Mouse (Mus musculus): ENCODE measurements around the gene Khsrp. TPM values are rescaled to one million over a fixed set of nuclear protein-coding genes. Genes with fewer than 3 reads are reported as not detected.

The Khsrp gene
- polyA plus RNA-seq, 1 experiment: 56.3 TPM

GRCm38 (mm10) chr17:57048816-57049215 lies 17.5 kb upstream of the Khsrp start:
- H3K4me3 ChIP-seq (replicated peaks; ENCODE audit: control insufficient read depth, low read depth, low read length): no peak overlapping the region
- no peak overlapping the region for H3K27ac ChIP-seq (ENCODE audit: control insufficient read depth, insufficient read depth, low read depth, low read length, poor library complexity)
- WGBS: 56% methylated on average over 3 of the region's 3 CpGs
- TF ChIP-seq POLR2A (IDR thresholded peaks at IDR 0.05; ENCODE audit: borderline replicate concordance, control insufficient read depth, low read depth, low read length): no peak
- TF ChIP-seq CTCF (IDR thresholded peaks at IDR 0.05; ENCODE audit: control insufficient read depth, insufficient read depth, low read length): no peak
- no peaks in the 10 kb centered on the region for H3K4me1 ChIP-seq (ENCODE audit: control insufficient read depth, insufficient read depth, low read length)

- TF ChIP-seq POLR2A (IDR thresholded peaks at IDR 0.05; ENCODE audit: borderline replicate concordance, control insufficient read depth, low read depth, low read length): no peak
- no peak for TF ChIP-seq CTCF (IDR thresholded peaks at IDR 0.05; ENCODE audit: control insufficient read depth, insufficient read depth, low read length)
- WGBS: 80% methylated on average over 5 of the region's 5 CpGs
- H3K27ac ChIP-seq (ENCODE audit: control insufficient read depth, insufficient read depth, low read depth, low read length, poor library complexity): no peak overlapping the region
- no peak overlapping the region for H3K4me3 ChIP-seq (replicated peaks; ENCODE audit: control insufficient read depth, low read depth, low read length)
- H3K4me1 ChIP-seq (ENCODE audit: control insufficient read depth, insufficient read depth, low read length): no peaks in the 10 kb centered on the region
Observed at GRCm38 (mm10) chr17:57047406-57047805, 16.1 kb upstream of the Khsrp start.

GRCm38 (mm10) chr17:57041554-57041953 lies 10.2 kb upstream of the Khsrp start, which contains the start of gene Slc25a41:
Gene Slc25a41, minus strand, starts transcription at chr17:57041654.
- WGBS: 80% methylated on average over 8 of the region's 8 CpGs
- H3K4me3 ChIP-seq (replicated peaks; ENCODE audit: control insufficient read depth, low read depth, low read length): no peak within 1 kb of the TSS
- no peaks in the 10 kb centered on the region; the same call in 1 of the 2 replicates for H3K4me1 ChIP-seq (ENCODE audit: control insufficient read depth, insufficient read depth, low read length)
- no peak within 1 kb of the TSS for H3K27ac ChIP-seq (ENCODE audit: control insufficient read depth, insufficient read depth, low read depth, low read length, poor library complexity)
- TF ChIP-seq CTCF (IDR thresholded peaks at IDR 0.05; ENCODE audit: control insufficient read depth, insufficient read depth, low read length): no peak
- no peak for TF ChIP-seq POLR2A (IDR thresholded peaks at IDR 0.05; ENCODE audit: borderline replicate concordance, control insufficient read depth, low read depth, low read length)

GRCm38 (mm10) chr17:57038978-57039377 lies 7.7 kb upstream of the Khsrp start:
- no peak for TF ChIP-seq POLR2A (IDR thresholded peaks at IDR 0.05; ENCODE audit: borderline replicate concordance, control insufficient read depth, low read depth, low read length)
- peak; percentile 33; the same call in 1 of the 2 replicates for TF ChIP-seq CTCF (IDR thresholded peaks at IDR 0.05; ENCODE audit: control insufficient read depth, insufficient read depth, low read length)
- no peaks in the 10 kb centered on the region; the same call in 1 of the 2 replicates for H3K4me1 ChIP-seq (ENCODE audit: control insufficient read depth, insufficient read depth, low read length)
- no peak overlapping the region for H3K4me3 ChIP-seq (replicated peaks; ENCODE audit: control insufficient read depth, low read depth, low read length)
- WGBS: 48% methylated on average over 8 of the region's 8 CpGs
- no peak overlapping the region for H3K27ac ChIP-seq (ENCODE audit: control insufficient read depth, insufficient read depth, low read depth, low read length, poor library complexity)

GRCm38 (mm10) chr17:57032854-57033253 lies 1.5 kb upstream of the Khsrp start:
- TF ChIP-seq CTCF (IDR thresholded peaks at IDR 0.05; ENCODE audit: control insufficient read depth, insufficient read depth, low read length) (no peak), POLR2A (IDR thresholded peaks at IDR 0.05; ENCODE audit: borderline replicate concordance, control insufficient read depth, low read depth, low read length) (no peak)
- Histone ChIP-seq H3K27ac (ENCODE audit: control insufficient read depth, insufficient read depth, low read depth, low read length, poor library complexity) (no peak overlapping the region), H3K4me3 (replicated peaks; ENCODE audit: control insufficient read depth, low read depth, low read length) (no peak overlapping the region), H3K4me1 (ENCODE audit: control insufficient read depth, insufficient read depth, low read length) (peaks cover 1% of the 10 kb centered on the region; the same call in 1 of the 2 replicates)
- WGBS: 82% methylated on average over 4 of the region's 4 CpGs

DNA sequence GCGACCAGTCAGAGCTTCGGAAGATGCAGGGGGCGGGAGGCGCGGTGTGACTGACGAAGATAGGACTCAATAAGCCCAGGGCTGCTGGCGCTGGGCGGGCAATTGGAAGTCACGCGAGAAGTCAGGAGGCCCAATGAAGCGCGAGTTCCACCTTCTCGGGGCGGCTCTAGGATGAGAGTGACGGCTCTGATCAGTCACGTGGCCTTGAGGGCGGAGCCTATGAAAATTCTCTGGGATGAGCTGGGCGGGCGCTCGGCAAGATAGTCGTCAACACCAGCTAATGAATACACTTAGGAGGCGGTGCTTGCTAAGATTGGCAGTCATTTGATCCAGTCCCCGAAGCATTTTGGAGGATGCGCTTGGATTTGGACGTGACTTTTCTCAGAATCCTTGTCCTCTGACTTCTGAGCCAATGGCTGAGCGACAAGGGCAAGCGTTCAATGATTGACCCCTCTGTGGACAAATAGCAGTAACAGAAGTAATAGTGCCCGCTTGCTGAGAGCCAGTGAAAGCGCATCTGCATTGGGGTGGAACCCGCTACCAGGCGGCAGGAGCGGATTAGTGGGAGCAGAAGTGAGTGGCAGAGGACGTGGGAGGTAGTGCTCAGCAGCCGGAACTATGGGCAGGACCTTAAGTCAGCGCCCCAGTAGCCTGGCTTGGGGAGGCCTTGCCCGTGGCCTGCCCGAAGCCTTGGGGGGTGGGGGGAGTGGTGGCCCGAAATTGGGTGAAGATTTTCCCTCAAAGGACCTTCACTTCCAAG lies 519 bp upstream of the Khsrp start:
- under 1% methylated on average over 38 of the region's 38 CpGs for WGBS
- Histone ChIP-seq H3K4me1 (ENCODE audit: control insufficient read depth, insufficient read depth, low read length) (peaks cover 1% of the 10 kb centered on the region; the same call in 1 of the 2 replicates), H3K4me3 (replicated peaks; ENCODE audit: control insufficient read depth, low read depth, low read length) (peak overlapping the region; percentile 56), H3K27ac (ENCODE audit: control insufficient read depth, insufficient read depth, low read depth, low read length, poor library complexity) (peak overlapping the region; percentile 79)
- TF ChIP-seq CTCF (IDR thresholded peaks at IDR 0.05; ENCODE audit: control insufficient read depth, insufficient read depth, low read length) (no peak), POLR2A (IDR thresholded peaks at IDR 0.05; ENCODE audit: borderline replicate concordance, control insufficient read depth, low read depth, low read length) (peak; percentile 96)

- TF ChIP-seq POLR2A (IDR thresholded peaks at IDR 0.05; ENCODE audit: borderline replicate concordance, control insufficient read depth, low read depth, low read length) (no peak), CTCF (IDR thresholded peaks at IDR 0.05; ENCODE audit: control insufficient read depth, insufficient read depth, low read length) (no peak)
- peak overlapping the region; percentile 60 for H3K4me3 ChIP-seq (replicated peaks; ENCODE audit: control insufficient read depth, low read depth, low read length)
- 21% methylated on average over 8 of the region's 8 CpGs for WGBS
- H3K4me1 ChIP-seq (ENCODE audit: control insufficient read depth, insufficient read depth, low read length): peaks cover 1% of the 10 kb centered on the region; the same call in 1 of the 2 replicates
- H3K27ac ChIP-seq (ENCODE audit: control insufficient read depth, insufficient read depth, low read depth, low read length, poor library complexity): no peak overlapping the region
Observed at GRCm38 (mm10) chr17:57029691-57030090, 1.6 kb downstream of the Khsrp start.

GRCm38 (mm10) chr17:57027471-57027870 lies 3.9 kb downstream of the Khsrp start:
- Histone ChIP-seq H3K4me3 (replicated peaks; ENCODE audit: control insufficient read depth, low read depth, low read length) (no peak overlapping the region), H3K27ac (ENCODE audit: control insufficient read depth, insufficient read depth, low read depth, low read length, poor library complexity) (no peak overlapping the region), H3K4me1 (ENCODE audit: control insufficient read depth, insufficient read depth, low read length) (peaks cover 1% of the 10 kb centered on the region; the same call in 1 of the 2 replicates)
- TF ChIP-seq POLR2A (IDR thresholded peaks at IDR 0.05; ENCODE audit: borderline replicate concordance, control insufficient read depth, low read depth, low read length) (no peak), CTCF (IDR thresholded peaks at IDR 0.05; ENCODE audit: control insufficient read depth, insufficient read depth, low read length) (no peak)
- WGBS: 74% methylated on average over 4 of the region's 4 CpGs
